Mouse (Mus musculus) MEL-GATA-1-ER (cell line): ENCODE measurements at regions not wholly inside any gene's neighbourhood (a gene's known extent, or its start where the extent isn't known, plus 50 kb on each side); places are given as distances from the start of the nearest gene placed in this dataset.

ENCODE experiments used
- DNase-seq: peaks from one replicate; pipeline ENCODE4 v3.0.0-alpha.2; 2012; ENCODE audit warnings: low read depth; ENCODE audit errors: extremely low read depth

DNA sequence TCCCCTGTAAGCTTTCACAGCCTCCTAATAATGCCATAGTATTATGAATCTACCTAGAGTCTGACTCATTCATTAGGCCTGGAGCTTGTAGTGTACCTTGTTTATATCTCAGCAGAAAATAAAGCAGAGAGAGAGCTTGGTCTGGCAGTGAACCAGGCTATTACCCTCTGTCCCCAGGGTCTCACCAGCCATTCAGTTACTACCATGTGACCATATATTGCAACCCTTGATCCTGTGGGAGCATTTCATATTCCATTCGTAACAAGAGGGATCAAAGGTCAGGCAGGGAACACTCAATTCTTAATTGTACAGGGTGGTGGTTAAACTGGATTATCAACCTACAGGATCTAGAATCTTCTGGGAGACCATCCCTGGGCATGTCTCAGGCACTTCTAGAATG lies 383.7 kb upstream of the Castor2 start:
- DNase-seq, result no peak

DNA sequence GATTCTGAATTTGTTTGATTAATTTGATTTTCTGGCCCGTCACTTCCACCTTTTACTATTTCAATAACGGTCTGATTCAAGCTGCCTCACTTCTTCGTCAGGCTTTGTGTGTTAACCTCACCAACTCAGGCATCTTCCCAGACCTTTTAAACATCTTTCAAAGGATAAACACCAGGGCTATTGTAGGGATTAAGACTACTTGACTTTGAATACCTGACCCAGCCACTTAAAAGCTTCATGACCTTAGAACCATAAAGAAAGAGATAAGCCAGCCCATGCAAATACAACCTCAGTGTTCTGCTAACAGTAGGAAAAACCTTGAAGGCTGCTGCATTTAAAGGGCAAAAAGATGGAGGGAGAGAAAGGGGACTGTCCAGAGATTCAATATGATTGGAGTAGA lies 386.9 kb upstream of the Castor2 start:
- no peak for DNase-seq

DNA sequence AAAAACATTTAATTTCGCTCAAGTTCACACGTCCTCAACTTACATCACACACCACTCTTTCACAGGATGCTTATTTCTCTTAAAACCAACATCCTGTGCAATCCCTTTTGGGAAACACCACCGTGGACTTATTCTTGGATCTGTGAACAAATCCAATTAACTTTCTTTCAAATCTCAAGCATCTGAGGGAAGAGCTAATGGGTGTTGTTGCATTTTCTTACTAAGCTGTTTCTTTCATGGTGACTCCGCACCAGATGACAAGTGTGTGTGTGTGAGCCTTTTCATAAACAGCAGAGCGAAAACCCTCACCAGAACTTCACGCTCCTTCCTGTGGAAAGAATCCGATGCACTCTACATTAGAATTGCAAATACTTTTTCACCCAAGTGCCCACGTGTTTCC lies 390.6 kb upstream of the Castor2 start:
- DNase-seq, result no peak

DNA sequence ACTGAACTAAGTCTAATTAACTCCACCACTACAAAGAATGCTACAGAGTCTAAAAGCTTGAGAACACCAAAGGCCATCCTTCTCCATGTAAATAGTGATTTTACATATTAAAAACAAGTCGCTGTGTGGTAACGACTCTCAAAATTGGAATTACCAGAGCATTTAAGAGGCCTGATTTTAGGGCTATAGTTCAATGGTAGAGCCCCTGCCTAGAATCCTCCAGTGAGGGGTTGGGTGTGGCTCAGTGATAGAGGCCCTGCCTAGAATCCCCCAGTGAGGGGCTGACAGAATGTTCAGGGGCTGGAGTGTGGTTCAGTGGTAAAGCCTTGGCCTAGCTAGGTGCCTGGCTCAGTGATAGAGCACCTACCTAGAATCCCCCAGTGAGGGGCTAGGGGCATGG lies 413.3 kb upstream of the Castor2 start:
- no peak for DNase-seq

DNA sequence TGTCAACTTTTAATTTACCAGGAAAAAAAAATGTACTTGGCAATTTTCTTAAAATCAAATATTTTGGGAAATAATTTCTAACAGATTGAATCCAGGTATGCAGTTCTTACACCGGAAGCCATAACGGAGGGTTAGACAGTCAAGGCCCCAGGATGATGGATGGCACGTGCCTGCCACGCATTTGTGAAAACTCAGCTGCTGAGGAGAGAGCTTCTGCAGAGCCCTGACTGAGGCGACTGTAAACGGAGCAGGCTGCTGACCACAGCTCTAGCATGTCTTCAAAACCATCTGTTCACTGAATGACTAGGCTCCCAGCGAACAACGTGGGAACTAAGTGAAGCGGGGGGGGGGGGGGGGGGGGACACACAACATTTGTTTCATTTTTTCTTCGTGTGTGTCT lies 416.5 kb upstream of the Castor2 start:
- DNase-seq, result no peak

DNA sequence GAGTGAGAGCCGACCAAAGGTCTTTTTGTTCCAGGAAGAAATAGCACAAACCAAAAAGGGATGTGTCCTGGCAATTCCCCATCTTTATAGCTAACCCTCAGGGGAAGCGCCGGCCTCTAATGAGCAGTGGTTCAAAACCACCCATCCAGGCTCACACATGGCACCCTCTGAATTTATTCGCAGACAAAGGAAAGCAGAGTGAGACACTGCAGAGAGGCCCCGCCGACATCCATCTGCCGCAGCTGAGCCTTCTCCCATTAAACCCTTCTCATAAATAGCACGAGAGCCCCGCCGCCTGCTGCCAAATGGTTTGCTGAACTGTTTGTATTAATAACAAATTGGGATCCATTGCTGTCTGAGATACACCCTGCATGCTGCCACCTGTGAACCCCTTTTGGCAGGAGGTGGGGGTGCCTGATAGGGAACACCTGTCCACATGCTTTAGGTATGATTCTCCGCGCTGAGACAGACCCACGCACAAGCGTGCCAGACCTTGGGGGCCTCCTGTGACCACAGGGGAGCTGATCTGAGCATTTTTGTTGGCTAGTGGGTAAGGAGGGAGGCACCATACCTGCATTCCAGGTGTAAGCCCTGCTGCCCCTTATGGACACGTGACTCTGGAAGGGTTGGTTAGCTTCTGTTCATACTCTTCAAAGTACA lies 422.6 kb upstream of the Castor2 start:
- DNase-seq, result no peak

DNA sequence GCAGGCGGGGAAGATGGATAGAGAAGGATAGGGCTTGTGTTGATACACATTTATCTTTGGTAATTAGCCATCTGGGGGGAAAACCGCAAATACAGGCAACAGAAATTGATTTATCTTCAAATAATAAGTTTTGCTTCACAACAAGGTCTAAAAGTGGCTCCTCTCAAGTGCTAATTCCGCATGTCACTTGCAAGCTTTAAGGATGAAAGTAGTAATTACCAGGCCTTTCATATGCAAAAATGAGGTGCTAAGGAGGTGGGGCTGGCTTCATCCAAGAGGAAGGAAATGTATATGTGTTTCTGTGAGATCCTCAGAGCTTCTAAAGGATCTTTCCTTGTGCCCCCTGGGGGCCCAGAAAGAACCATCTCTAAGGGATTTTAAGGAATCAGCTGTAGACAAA lies 423.9 kb upstream of the Castor2 start:
- no peak for DNase-seq

DNA sequence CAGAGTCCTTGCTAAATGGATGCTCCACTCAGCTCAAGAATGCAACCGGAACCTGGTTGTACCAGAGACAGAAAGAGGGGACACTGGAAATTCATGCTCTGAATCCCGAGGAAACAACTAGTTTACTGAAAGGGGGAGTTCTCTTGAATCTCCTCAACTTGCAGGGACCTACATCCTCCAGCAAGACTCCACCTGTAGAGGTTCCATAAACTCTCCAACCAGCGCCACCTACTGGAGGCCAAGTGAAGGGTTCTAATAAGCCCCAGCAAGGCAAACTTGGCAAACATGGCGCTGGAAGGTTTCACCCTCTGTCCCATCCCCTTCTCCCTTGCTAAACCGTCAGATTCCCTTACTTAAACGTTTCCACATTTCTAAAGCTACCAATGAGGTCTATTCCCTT lies 433.0 kb upstream of the Castor2 start:
- no peak for DNase-seq

DNA sequence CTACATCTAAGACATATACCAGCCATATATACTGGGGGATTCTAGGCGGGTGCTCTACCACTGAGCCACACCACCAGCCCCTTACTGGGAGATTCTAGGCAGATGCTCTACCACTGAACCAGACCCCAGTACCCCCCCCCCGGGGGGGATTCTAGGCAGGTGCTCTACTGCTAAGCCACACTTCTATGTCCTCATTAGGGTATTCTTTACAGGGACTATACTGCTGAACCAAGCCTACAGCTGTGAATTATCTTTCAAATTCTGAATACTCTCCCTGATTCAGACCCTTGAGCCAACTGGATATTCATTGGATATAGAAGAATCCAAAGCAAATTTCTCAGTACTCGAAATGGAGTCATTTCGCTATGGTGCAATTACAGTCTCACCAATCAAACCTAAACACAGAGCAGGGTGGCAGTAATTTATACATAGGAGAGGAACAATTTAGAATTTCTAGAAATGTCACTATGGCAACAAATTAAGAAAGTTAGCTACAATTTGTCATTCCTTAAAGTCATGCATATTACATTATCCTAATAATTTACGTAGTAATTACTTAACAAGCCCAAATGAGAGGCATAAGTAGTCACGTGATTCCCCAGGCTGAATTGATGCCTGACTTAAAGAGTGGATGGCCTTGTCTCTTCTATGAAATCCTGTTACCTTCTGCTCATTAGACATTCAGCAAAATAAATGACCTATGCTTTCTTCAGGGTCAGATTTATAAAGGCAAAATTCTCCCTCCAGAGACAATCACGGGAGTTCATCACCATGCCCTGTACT lies 436.8 kb upstream of the Castor2 start:
- no peak for DNase-seq

DNA sequence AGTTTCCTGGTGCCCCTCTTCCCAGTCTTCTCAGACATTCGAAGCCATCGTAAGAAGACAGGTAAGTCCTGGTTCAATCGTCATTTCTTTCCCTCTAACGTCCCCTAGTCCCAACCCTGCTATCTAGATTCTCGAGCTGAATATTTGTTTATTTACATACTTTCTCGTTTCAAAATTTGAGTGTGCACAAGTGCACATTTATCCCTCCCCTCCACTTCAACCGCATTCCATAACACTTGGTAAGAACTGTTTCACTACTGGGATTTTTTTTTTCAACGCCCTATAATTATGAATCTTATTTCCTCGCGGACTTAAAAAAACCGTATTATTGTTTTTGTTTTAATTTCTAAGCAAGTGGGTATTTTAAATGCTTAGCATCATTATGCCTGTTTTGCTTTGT lies 439.2 kb upstream of the Castor2 start:
- DNase-seq, result no peak

DNA sequence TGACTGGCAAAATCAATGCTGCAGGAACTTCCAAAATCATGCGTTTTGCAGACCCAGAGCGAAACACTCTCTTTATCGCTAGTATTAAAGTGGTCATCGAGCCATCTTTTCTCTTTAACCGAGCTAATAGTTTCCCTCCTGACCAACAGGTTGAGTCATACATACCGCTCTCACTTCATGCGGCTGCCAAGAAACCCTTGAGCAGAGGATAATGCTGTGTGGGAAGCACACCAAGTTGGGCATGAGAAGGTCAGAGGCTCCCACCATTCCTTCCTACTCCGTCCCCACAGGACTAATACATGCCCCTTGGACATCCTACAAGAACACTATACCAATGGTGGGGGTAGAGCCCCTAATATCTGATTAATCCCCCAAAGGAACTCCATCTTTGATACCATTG lies 442.7 kb upstream of the Castor2 start:
- no peak for DNase-seq

DNA sequence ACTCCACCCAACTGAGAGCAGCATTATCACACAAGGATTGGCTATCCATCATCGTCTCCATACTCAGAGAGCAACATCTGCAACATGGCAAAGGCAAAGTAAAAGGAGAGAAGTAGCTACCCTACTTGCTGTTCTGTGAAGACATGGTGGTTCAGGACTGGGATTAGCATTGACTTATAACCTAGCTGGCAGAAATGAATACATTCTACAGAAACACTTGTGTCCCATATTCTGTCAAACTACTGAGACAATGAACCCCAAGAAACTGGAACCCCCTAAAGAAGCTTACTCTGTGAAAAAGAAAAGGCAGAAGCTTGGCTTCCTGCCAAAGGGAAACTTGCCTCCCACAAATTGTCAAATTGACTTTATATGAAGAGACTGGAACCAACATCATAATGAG lies 446.1 kb upstream of the Castor2 start:
- DNase-seq, result no peak

DNA sequence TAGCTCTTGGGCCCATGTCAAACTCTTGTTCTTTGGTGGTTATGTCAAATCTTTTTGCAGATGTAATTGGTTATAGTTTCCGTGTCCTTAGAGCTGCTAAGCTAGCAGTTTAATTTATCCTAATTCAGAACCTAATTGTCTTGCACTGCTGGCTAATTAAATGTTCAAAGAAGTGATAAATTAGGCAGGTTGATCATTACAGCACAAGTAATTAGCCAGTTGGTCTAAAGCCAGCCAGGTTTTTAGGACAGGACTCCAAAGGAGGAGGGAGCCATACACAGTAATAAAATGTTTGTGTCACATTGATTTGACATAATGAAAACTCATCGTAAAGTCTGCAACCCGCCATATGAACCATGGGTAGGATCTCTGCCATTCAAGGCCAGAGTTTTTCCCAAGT lies 449.3 kb upstream of the Castor2 start:
- no peak for DNase-seq

DNA sequence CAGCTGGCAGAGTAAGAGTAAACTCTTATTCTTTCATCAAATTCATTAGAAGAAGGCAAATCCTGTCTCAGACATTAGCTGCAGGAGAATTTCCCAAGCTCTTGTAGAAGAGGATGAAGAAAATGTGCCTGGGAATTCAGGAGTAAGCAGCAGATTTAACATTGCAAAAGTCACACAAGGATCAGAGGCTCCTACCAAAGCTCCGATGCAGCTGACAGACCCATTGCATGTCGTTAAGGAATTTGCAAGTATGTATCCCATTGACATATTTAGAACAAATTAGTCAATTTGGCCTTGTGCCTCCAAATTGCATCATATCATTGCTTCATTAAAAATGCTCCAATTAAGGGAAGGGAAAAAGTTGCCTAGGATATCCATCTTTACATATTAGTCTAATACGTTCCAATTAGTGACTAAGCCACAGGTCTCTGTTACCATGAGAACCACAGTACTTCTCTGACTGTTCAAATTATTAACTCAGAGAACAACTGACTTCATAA lies 453.8 kb upstream of the Castor2 start:
- DNase-seq, result no peak

DNA sequence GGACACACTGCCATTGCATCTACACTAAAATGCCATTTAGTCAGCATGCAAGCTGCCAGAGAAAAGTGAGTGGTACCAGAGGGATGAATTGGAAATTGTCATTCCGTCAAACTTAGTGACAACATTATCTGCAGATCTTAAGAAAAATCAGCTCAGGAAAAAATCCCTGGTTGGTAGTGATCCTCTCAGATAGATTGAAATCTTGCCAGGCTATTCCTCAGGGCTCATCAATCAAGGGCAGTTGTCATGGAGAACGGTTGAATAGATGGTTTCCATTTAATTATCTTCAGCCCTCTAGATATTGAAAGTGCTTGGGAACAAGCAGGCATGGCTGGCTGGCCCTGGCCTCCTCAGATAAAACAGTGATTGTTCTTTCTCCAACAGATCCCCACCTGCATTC lies 456.2 kb upstream of the Castor2 start:
- no peak for DNase-seq

DNA sequence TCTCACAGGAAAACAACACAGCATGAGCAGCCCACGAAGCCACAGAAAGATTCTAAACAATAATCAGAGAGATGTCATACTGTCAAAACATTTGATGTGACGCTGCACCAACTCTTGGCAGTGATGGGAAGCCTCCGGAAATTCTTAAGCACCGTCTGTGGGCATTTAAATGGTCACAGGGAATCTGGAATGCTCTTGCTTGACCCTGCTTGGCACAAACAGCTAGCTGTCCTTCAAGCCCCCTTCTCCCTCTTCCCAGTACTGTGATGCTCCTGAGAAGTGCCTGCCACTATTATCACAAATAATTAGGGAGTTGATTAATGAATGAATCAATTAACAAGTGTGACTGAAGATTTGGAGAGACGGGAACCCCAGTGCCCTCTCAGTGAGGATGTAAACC lies 465.0 kb upstream of the Castor2 start:
- DNase-seq, result no peak

DNA sequence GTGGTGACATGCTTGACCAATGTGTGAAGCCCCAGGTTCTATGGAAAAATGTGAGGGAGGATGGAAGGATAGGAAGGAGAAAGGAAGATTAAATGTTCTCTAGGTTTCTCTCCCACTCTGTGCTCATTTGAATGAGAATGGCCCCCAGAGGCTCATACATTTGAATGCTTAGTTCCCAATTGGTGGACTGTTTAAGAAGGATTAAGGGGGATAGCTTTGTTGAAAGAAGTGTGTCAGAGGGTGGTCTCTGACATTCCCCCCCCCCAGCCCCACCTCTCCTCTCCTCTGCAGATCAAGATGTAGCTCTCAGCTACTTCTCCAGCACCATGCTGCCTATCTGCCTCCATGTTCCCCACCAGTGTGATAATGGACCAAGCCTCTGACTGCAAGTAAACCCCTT lies 467.7 kb upstream of the Castor2 start:
- DNase-seq, result no peak

DNA sequence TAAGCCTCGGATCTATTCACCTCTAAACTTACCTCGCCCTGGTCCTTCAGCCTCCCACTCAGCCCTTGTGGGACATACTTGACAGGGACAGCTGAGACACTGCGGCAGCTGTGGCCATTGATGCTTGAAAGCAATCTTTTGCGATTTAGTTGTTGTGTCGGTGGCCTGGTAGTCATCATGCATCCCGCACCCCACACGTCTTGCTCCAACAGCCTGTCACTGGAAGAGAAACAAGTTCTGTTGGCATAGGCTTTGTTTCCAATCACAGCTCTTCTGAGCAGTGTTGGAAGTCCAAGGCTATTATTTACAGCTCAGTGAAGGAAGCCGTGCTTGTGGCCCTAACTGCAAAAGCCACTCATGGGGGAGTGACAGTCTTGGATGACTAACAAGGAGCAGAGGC lies 480.2 kb upstream of the Castor2 start:
- DNase-seq, result no peak

DNA sequence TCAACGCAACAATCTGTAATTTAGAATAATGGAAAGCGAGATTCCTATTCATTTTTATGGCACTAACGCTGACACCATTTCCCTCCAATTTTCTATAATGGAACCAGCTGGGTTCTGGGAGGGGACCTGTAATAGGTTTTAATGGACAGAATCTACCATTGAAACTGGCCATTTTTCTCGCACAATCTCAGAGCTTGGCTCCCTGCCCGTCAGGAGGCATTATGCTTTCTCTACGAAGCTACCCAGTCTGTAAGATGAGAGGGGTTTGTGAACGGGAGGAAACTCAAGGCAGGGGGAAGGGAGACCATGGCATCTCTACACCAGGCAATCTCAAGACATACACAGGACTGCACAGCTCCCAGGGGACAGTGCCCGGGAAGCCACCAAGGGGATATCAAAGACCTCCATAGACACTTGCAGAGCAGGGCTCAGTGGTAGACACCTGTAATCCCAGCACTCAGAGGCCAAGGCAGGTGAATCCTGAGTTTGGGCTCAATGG lies 498.2 kb upstream of the Castor2 start:
- no peak for DNase-seq

DNA sequence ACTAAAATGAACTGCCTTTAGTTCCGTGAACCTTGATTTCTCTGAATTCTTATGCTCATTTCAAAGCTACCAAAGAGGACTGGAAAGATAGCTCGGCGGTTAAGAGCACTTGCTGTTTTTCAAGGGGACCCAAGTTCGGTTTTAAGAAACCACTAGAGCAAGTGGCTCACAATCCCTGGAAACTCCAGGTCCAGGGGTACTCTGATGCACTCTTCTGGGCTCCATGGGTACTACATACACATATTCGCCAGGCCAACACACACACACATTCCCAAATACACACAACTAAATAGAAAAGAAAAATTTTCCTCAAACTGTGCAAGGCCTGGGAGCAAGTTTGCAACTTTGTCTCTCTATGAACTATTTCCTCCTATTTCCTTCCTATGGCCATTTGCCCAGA lies 498.9 kb upstream of the Castor2 start:
- DNase-seq, result no peak

DNA sequence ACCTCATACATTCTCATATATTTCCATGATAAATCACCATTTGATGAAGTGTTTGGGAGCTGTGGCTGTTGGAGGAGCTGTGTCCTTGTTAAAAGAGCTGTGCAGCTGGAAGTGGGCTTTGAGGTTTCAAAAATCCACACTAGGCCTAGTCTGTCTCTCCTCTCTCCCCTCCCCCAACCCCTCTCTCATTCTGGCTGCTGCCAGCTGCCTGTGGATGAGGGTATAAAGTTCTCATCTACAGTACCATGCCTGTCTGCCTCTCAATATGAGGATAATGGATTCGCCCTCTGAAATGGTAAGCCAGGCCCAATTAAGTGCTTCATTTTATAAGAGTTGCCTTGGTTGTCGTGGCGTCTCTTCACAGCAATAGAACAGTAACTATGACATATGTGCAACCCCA lies 501.4 kb upstream of the Castor2 start:
- DNase-seq, result no peak

DNA sequence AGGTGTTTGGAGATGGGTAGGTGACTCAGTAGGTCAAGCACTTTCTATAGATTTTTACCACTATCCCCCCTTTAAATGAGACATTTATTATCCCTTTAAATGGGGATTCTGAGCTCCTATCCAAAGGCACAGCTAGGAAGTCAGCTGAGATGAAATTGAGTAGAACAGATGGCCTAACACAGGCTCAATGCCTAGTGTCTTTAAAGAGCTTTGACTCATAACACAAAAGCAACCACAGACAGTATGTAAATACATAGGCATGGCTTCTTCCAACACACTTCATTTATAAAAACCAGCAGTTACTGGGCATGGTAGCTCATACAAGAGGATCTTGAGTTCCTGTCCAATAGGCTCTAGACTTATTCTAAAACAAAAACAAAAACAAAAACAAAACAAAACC lies 513.0 kb upstream of the Castor2 start:
- DNase-seq, result no peak

DNA sequence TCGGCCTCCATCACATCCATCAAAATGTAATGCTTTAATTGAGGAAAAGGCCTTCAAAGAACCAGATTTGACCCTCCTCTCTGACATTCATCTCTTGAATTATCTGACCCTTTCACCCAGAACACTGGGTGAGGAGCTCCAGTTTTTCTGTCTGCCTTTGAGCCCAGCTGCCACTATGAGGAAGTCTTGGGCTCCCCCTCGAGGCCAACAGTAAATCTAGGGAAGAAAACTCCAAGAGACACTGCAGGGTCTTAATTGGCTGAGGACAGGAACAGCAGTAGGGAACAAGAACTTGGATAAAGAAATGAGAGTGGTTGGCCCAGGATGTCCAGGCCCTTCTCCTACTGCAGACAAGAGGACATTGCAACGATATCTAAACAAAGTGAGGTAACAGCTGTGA lies 514.3 kb upstream of the Castor2 start:
- no peak for DNase-seq
